Mouse (Mus musculus) 3T3-L1 (cell line): ENCODE measurements around the gene BC028528.
"Not testable (repeated sequence)": the region's sequence is repeated elsewhere in the genome, so short reads cannot be mapped to it uniquely, and the experiment has no call there.

Experiments
- DNase-seq: peaks from one replicate; pipeline ENCODE4 v3.0.0-alpha.2; 2015; ENCODE audit warnings: low read depth, low spot score

BC028528 gene

DNA sequence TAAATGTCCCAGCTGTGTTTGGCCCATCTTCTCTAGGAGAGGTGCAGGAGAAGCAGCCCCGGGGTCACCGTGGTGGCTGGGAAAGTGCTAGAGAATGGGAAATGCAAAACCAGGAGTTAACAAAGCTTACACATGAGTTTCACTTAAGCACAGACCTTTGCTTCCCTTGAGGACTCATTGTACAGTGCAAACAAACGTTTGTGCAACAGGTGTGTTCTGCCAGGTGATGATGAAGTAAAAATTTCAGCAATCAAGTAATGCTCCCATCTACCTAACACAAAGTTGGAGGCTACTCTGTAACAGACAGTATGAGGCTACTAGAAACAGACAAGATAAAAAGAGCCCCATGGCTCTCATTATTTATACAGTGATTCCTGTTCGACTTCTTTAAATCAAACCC, 12.7 kb downstream of the BC028528 start:
- DNase-seq = no peak

DNA sequence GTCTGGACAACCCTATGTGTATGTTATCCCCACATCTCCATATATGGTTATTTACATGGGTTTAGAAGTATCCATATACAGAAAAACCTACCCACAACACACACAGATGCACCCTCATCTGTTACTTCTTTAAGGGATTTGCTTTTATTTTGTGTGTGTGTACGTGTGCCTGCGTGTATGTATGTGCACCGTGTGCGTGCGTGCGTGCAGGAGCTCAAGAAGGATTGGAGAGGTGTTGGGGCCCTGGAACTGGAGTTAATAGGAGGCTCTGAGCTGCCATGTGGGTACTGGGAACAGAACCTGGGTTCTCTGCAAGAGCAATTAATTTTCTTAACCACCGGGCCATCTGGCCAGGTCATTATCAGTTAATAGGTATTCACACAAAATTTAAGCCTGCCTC, 19.8 kb downstream of the BC028528 start:
- DNase-seq = no peak

DNA sequence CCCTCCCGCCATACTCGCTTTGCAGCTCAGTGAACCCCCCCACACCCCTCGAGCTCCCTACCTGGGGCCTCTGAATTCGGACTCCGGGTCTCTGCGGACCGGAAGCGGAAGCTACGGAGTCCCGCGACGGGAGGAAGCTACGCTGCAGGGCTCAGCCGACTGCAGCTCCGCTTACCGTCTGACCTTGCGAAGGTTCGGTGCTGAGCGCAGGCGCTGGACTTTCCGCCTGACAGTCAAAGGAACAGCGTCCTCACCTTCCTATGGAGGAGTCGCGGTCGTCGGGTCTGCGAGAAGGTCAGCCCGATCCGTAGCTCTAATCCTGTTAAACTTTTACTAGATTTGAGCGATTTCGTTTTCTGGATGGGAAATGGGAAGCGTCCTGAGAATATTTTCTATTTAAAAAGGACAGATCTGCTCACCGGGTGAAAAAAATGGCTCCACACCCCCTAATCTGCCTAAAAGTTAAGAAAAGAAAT, 20.4 kb downstream of the BC028528 start, which contains the start of gene Mrps21:
Mrps21 (minus strand) TSS at position 128 of the 476 bp plus-strand sequence.
- peak; percentile 93 for DNase-seq

DNA sequence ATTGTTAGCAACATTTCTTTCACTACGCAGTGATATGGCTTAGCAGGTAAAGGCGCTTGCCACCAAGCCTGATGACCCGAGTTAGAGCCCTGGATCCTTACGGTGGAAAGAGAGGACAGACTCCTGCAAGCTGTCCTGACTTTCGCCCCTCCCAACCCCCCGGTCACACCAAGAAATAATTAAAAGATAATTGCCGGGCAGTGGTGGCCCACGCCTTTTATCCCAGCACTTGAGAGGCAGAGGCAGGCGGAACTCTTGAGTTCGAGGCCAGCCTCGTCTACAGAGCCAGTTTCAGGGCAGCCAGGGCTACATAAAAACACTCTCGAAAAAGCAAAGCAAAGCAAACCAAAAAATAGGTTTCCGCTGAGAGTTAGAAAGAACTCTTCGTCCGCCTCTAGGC, 20.8 kb downstream of the BC028528 start:
- no peak for DNase-seq

DNA sequence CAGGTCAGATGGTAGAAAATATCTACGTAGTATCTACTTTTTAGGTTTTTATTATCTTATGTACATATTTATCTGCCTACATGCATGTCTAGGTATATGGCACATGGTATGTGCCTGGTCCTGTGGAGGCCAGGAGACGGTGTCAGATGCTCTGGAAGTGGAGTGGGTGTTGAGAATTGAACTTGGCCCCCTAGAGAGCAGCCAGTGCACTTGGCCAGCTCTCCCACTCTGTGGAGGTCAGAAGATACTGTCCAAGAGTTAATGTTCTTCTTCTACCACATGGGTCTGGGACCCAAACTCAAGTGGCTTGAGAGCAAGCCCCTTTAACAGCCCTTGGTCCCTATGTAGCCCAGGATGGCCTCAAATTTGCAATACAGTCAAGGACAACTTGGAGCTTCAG, 24.4 kb downstream of the BC028528 start:
- DNase-seq = no peak

DNA sequence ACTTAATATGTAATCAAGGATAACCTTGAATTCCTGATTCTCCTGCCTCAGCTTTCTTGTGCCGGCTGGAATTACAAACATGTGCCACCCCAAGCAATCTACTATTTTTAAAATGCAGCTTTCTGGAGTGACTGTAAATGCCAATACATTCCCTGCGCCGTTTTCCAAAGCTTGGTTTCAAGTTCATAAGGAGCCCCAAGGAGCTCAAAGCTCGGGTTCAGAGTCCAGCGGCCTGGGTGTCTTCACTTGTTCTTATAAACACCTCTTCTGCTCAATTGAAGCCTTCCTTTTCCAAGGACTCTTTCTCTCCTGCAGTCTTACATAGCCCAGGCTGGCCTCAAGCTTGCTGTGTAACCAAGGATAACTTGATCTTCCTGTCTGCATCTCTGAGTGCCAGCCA, 25.7 kb downstream of the BC028528 start:
- DNase-seq = no peak

DNA sequence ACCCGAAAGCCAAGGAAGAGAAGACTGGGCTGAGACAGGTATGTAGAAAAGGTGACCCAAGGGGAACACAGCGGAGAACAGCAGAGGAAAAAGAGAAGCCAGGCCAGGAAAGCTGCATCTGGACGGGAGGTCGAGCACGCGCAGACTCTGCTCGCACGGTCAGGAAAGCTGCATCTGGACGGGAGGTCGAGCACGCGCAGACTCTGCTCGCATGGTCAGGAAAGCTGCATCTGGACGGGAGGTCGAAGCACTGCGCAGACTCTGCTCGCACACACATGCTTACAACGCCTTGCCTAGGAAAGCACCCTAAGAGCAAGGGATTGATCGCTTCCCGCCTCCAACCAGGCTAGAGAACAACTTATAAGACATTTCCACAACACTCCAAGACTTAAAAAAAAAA, 26.2 kb downstream of the BC028528 start:
- DNase-seq = no peak

DNA sequence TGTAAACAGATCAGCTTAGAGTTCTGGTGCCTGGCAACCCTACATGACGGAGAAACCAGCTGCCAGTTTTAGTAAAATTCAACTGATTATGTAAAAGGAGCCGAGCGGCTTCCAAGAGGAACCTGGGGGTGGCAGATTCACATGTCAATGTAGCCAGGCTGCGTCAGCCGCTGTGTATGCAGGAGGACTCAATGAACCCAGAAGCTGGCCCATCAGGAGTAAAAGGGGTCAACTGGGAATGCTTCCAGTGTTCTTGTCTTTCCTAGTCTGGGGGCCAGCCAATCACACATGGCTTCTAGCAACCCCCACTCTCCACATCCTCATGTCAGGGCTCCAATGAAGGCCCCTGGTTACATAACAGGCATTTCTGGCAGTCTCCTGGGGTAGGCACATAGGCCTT, 26.8 kb downstream of the BC028528 start:
- DNase-seq = no peak

DNA sequence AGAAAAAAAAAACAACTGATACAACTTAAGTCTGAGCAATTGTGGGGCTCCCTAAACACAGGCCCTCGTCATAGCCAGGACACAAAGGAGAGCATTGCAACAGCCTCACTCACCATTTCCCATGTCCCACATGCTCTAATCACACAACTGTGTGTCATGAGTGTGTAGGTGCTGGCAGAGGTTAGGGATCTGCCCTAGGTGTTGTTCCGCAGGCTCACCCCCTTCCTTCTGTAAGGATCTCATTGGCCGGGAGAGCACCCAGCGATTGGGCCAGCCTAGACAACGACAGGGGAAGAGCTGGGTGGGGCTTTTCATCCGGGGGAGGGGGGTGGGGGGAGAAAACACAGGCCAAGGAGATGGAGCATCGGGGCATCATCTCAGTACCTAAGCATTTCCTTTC, 28.2 kb downstream of the BC028528 start:
- DNase-seq = no peak

DNA sequence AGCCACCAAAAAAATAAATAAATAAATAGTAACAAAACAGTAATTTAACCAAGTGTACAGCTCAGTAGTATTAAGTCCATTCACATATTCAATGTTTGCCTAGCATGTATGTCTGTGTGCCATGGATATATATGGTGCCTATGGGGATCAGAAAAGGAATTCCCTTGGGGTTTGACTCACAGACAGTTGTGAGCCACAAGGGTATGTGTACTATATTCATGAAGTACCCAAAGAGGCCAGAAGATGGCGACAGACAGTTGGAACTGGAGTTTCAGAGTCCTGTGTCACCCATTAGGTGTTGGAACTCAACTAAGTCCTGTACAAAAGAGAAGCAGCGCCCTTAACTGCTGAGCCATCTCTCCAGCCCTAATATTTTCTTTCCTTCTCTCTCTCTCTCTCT, 30.0 kb downstream of the BC028528 start:
- peak; percentile 94 for DNase-seq

DNA sequence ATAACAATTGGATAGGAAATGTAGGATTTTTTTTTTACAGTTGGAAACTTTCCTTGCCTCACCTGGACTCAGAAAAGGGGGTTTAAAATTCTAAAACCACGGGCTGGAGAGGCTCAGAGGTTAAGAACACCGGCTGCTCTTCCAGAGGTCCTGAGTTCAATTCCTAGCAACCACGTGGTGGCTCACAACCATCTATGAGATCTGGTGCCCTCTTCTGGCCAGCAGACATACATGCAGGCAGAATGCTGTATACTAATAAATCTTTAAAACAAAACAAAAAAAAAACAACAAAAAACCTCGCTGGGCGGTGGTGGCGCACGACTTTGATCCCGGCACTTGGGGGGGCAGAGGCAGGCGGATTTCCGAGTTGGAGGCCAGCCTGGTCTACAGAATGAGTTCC, 30.6 kb downstream of the BC028528 start:
- peak; percentile 45 for DNase-seq

DNA sequence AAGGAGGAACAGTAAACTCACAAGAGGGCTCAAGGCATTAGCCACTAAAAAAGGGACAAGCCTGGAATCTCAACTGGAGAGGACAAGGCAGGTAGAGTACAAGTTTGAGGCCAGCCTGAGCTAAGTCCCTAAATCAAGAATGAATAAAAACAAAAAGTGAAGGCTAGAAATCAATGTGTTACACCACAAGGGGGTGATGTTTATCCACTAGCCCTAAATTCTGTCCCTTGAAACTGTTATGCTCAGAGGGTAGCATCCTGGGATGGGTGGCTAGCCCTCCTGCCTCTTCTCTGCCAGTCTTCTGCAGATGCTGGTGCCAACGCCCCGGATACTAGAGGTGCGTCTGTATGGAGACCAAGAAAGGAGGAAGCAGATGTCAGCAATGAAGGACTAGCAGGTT, 31.5 kb downstream of the BC028528 start:
- no peak for DNase-seq

DNA sequence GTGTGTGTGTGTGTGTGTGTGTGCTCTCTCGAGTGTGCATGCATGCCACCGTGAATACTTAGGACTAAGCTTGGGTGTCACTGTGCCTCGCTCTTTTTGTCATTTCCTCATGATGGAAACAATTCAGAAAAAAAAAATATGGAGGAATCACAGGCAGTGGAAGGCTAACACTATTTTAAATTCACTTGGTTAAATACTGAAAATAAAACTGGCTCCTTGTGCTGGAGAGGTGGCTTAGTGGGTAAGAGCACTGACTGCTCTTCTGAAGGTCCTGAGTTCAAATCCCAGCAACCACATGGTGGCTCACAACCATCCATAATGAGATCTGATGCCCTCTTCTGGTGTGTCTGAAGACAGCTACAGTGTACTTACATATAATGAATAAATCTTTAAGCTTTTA, 33.5 kb downstream of the BC028528 start:
- not testable (repeated sequence) for DNase-seq

DNA sequence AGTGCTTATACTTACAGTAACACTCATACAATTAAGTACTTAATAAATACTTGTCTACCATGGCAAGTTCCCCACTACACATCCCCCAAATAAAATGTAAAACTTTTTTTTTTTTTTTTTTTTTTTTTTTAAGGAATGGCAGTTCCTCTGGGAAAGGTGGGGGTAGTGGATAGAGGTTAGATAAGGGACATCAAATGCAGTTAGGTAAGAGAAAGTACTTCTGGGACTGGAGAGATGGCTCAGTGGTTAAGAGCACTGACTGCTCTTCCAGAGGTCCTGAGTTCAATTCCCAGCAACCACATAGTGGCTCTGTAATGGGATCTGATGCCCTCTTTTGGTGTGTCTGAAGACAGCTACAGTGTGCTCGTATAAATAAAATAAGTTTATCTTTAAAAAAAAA, 34.8 kb downstream of the BC028528 start:
- DNase-seq = not testable (repeated sequence)

DNA sequence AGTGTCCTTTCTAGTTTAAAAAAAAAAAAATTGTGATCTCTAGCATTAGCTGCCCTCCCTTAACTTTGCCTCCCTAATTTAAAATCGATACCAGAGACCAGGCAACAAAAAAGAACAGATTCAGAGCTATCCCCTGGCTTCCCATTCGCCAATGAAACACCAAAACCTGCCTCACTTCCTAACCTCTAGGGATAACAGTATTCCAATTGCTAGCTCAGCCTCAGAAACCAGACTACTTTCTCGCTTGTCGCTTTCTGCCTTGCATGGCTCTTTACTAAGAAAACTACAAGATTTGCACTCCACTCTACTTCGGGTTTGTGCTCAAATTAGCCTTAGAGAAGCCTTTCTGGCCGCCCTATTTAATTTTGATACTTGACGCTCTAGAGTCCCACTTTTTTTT, 35.7 kb downstream of the BC028528 start:
- DNase-seq = no peak

DNA sequence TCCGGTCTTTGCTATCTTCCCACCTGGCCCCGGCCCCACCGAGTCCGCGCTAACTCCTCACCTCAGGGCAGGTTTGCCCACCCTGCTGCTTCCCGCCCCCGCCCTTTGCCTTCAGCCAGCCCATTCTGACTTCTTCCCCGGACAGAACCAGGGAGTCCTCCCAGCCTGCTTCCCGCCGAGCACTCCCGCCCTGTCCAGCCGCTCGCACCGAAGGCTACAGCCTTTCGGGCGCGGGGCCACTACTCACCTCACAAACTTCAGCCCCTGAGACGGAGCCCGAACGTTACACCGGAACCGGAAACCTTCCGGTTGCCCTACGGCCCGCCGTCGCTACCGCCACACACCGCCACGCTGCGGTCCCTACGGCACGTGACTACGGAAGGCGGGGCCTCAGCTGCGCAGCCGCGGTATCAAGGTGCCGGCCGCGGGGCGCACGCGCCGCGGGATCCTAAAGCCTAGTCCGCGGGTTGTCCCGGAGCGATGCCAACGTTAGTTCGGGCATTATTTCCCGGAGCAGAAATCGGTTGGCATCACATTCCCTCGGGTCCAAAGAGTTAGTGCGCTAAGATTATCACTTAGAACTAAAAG, 36.2 kb downstream of the BC028528 start, which contains the start of gene Prpf3:
Prpf3 (minus strand) TSS at position 384 of the 588 bp plus-strand sequence.
- peak; percentile 92 for DNase-seq

DNA sequence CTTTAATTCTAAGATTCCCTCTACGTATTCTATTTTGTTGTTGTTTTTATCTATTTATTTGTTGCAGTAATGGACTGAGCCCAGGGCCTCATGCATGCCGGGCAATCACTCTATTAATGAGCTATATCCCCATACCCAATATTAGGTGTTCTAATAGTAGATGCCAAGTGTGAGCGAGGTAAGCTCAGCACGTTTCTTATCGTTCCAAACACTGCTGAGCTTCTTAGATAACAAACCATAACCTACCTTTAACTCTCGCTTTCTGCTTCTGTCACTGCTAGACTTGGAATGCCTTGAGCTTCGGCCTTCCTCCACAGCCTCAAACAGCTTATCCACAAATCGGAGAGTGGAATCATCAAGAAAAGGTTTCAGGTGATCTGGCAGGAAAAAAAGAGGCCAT, 40.5 kb downstream of the BC028528 start:
- DNase-seq = no peak

DNA sequence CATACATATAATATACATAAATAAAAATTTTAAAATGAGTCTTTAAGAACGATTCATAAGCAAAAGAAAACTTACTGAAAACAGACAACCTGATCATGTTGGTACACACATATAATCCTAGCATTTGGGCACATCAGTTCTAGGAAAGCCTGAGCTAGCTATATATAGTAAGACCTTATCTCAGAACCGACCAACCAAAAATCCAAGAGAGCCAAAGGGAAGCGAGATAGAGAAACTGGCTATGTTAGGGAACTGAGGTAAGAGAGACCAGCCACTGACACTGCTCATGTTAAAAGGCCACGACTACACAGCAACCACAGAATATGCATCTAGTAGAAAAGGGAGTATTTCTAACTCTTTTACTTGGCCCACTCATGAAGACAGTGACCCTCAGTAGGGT, 41.2 kb downstream of the BC028528 start:
- DNase-seq = no peak

DNA sequence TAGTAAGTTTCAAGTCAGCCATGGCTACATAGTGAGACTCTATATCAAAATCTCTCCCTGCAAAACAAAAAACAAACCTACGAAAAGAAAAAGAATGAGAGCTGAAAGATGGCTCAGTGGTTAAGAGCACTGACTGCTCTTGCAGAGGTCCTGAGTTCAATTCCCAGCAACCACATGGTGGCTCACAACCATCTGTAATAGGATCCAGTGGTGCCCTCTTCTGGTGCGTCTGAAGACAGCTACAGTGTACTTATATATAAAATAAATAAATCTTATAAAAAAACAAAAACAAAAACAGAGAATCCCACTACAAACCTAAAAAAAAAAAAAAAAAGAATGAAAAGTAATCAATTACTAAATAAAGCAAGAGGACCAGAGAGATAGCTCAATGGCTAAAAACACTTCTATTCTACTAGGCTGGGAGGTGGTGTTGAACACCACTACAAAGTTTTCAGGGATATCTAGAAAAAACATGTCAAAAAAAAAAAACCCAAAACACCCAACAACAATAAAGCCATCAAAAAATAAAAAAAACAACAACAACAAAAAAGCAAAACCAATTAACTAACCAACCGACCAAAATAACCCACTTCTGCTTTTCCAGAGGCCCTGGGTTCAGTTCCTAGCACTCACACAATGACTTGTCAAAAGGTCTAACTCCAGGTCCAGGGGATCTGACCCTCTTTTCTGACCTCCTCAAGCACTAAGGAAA, 49.1 kb downstream of the BC028528 start:
- peak; percentile 50 for DNase-seq

DNA sequence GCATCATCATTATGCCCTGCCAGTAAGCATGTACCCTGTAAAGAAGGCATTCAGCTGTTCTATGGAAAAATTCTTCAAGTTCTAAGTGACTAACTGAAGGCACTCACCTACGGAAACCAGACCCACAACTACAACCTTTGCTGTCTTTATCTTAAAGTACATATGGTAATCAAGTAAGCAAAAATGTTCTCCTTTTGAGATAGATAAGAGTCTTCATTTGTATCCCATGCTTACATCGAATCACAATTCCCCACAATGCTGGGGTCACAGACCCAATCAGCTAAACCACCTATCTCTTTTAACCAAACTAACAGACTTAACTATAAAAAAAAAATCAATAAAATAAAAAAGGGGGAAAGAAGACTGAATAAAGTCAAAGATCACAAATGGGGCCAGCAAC, 52.6 kb downstream of the BC028528 start:
- no peak for DNase-seq
